Mouse (Mus musculus): ENCODE data around the gene Scaper.

Gene Scaper

GRCm38 (mm10) chr9:55608701-55609531 is 329.0 kb downstream of the Scaper start:
- DNase-seq (ENCODE audit: low read depth, low spot score) = no peak

GRCm38 (mm10) chr9:55598594-55598993 is 339.3 kb downstream of the Scaper start:
- DNase-seq (ENCODE audit: low read depth, low spot score) = no peak

- DNase-seq (ENCODE audit: low read depth, low spot score) = no peak
Measured at GRCm38 (mm10) chr9:55586141-55586540, 351.8 kb downstream of the Scaper start.

- no peak for DNase-seq (ENCODE audit: low read depth, low spot score)
Measured at GRCm38 (mm10) chr9:55581414-55581813, 356.5 kb downstream of the Scaper start.

GRCm38 (mm10) chr9:55576571-55576970 is 361.3 kb downstream of the Scaper start:
- no peak for DNase-seq (ENCODE audit: low read depth, low spot score)

GRCm38 (mm10) chr9:55571071-55571470 is 366.8 kb downstream of the Scaper start:
- DNase-seq (ENCODE audit: low read depth, low spot score) = no peak

- DNase-seq (ENCODE audit: low read depth, low spot score) = no peak
Measured at GRCm38 (mm10) chr9:55568466-55569159, 369.3 kb downstream of the Scaper start.

- DNase-seq (ENCODE audit: low read depth, low spot score) = no peak
Measured at GRCm38 (mm10) chr9:55560960-55561359, 377.0 kb downstream of the Scaper start.

- no peak for DNase-seq (ENCODE audit: low read depth, low spot score)
Measured at GRCm38 (mm10) chr9:55554986-55555385, 382.9 kb downstream of the Scaper start.

- peak; percentile 4 for DNase-seq (ENCODE audit: low read depth, low spot score)
Measured at GRCm38 (mm10) chr9:55549302-55549890, 388.5 kb downstream of the Scaper start.

GRCm38 (mm10) chr9:55548871-55549270 is 389.0 kb downstream of the Scaper start:
- no peak for DNase-seq (ENCODE audit: low read depth, low spot score)

GRCm38 (mm10) chr9:55546176-55547010 is 391.5 kb downstream of the Scaper start:
- peak; percentile 66 for DNase-seq (ENCODE audit: low read depth, low spot score)

GRCm38 (mm10) chr9:55545556-55546175 is 392.3 kb downstream of the Scaper start:
- peak; percentile 13 for DNase-seq (ENCODE audit: low read depth, low spot score)

- peak; percentile 52 for DNase-seq (ENCODE audit: low read depth, low spot score)
Measured at GRCm38 (mm10) chr9:55544861-55545555, 392.9 kb downstream of the Scaper start.

GRCm38 (mm10) chr9:55543703-55544401 is 394.1 kb downstream of the Scaper start:
- DNase-seq (ENCODE audit: low read depth, low spot score) = peak; percentile 61

GRCm38 (mm10) chr9:55543336-55543702 is 394.6 kb downstream of the Scaper start:
- DNase-seq (ENCODE audit: low read depth, low spot score) = peak; percentile 28

GRCm38 (mm10) chr9:55542366-55543325 is 395.3 kb downstream of the Scaper start:
- peak; percentile 60 for DNase-seq (ENCODE audit: low read depth, low spot score)

GRCm38 (mm10) chr9:55541681-55542365 is 396.1 kb downstream of the Scaper start:
- peak; percentile 52 for DNase-seq (ENCODE audit: low read depth, low spot score)

All from CD4-positive, CD25-positive, alpha-beta regulatory T cell, adult 2 months (primary cell).